Mouse (Mus musculus) stomach, embryonic 16.5 days (tissue): Measurements from ENCODE around the gene Tagap1. TPM values are rescaled to one million over a fixed set of nuclear protein-coding genes. Genes with fewer than 3 reads are reported as not detected.
"Not testable (repeated sequence)": the region's sequence is repeated elsewhere in the genome, so short reads cannot be mapped to it uniquely, and the experiment has no call there.

Experiments
- ATAC-seq: fragments of 200-750 bp; cut with Nextera tagmentation; 2 replicates; pipeline ENCODE4 v1.8.0; 2017; ENCODE audit warnings: moderate number of reproducible peaks, moderate TSS enrichment; ENCODE audit not compliant: insufficient read depth, low FRiP score
- H3K27ac ChIP-seq: fragments of 300-500 bp; sonication (generic); 2 replicates; pipeline ENCODE4 v1.5.1; 2014; ENCODE audit warnings: low read length
- H3K27me3 ChIP-seq: fragments of 300-500 bp; sonication (generic); 2 replicates; pipeline ENCODE4 v1.6.1; 2014; ENCODE audit warnings: low read length, control low read depth, mixed read lengths; ENCODE audit not compliant: control insufficient read depth, insufficient read depth
- H3K36me3 ChIP-seq: fragments of 300-500 bp; sonication (generic); 2 replicates; pipeline ENCODE4 v1.6.1; 2014; ENCODE audit warnings: low read length; ENCODE audit not compliant: control insufficient read depth, insufficient read depth
- H3K4me1 ChIP-seq: fragments of 300-500 bp; sonication (generic); 2 replicates; pipeline ENCODE4 v1.6.1; 2014; ENCODE audit warnings: low read length, control low read depth, mixed read lengths; ENCODE audit not compliant: control insufficient read depth, insufficient read depth
- H3K4me2 ChIP-seq: fragments of 300-500 bp; sonication (generic); 2 replicates; pipeline ENCODE4 v1.6.1; 2014; ENCODE audit warnings: low read depth, low read length, mixed read lengths
- H3K4me3 ChIP-seq: fragments of 300-500 bp; sonication (generic); replicated peaks from 2 replicates; pipeline ENCODE4 v1.5.1; 2014; ENCODE audit warnings: mild to moderate bottlenecking, low read length
- H3K9ac ChIP-seq: fragments of 300-500 bp; sonication (generic); 2 replicates; pipeline ENCODE4 v1.6.1; 2014; ENCODE audit warnings: low read length
- H3K9me3 ChIP-seq: fragments of 300-500 bp; sonication (generic); replicated peaks from 2 replicates; pipeline ENCODE4 v1.6.1; 2016; ENCODE audit warnings: low read length, control low read depth; ENCODE audit not compliant: control insufficient read depth
- WGBS: fragments of 180-500 bp; shearing (Covaris S2); extraction: QIAGEN DNeasy Blood & Tissue Kit; methylation state at CpG from one replicate; pipeline ENCODE4 v1.1.7; 2014; 5-methylcytosine and 5-hydroxymethylcytosine counted together
- polyA plus RNA-seq: library from polyadenylated mRNA; unstranded; fragments of >200 nt; fragmentation: Nextera tagmentation; extraction: Ambion mirVana; gene quantifications from 2 replicates; pipeline ENCODE4 v1.2.1, GENCODE M21; 2015

Gene Tagap1
- 35.8 and 37.6 TPM in 2 replicates for polyA plus RNA-seq

- H3K9ac ChIP-seq = peak within 1 kb of the TSS; percentile 68
- peak within 1 kb of the TSS; percentile 42; the same call in 1 of the 2 replicates for H3K27ac ChIP-seq
- ATAC-seq = peak; percentile 26; the same call in 1 of the 2 replicates
These were observed at the start of gene Tagap1 for GRCm38 (mm10) chr17:6960776-6961175. Tagap1 (minus strand) TSS chr17:6961156.

GRCm38 (mm10) chr17:7009901-7010300, 48.9 kb upstream of the Tagap1 start:
- not testable (repeated sequence) for H3K4me1 ChIP-seq, ATAC-seq
- 74% methylated on average over 3 of the region's 9 CpGs for WGBS

More at GRCm38 (mm10) chr17:6960776-6961175, at the start of gene Tagap1:
- Histone ChIP-seq H3K4me2 (peak within 1 kb of the TSS; percentile 40), H3K4me3 (peak within 1 kb of the TSS; percentile 52)
- WGBS = under 1% methylated on average over 34 of the region's 51 CpGs
- H3K27me3 ChIP-seq, H3K36me3 ChIP-seq, H3K4me1 ChIP-seq, H3K9me3 ChIP-seq: not testable (repeated sequence)

GRCm38 (mm10) chr17:7009440-7009839, 48.5 kb upstream of the Tagap1 start:
- H3K27me3 ChIP-seq, H3K4me2 ChIP-seq, H3K4me3 ChIP-seq, H3K36me3 ChIP-seq, H3K4me1 ChIP-seq, H3K27ac ChIP-seq, ATAC-seq, H3K9me3 ChIP-seq, H3K9ac ChIP-seq: not testable (repeated sequence)
- WGBS = no CpG with 5 or more reads among the region's 7 CpGs

More at GRCm38 (mm10) chr17:7009901-7010300, 48.9 kb upstream of the Tagap1 start:
- H3K9me3 ChIP-seq, H3K27me3 ChIP-seq, H3K4me2 ChIP-seq, H3K36me3 ChIP-seq, H3K4me3 ChIP-seq, H3K27ac ChIP-seq, H3K9ac ChIP-seq: not testable (repeated sequence)

GRCm38 (mm10) chr17:7008885-7009284, 47.9 kb upstream of the Tagap1 start:
- H3K9ac ChIP-seq, H3K4me2 ChIP-seq, H3K4me1 ChIP-seq, H3K4me3 ChIP-seq, H3K36me3 ChIP-seq, H3K9me3 ChIP-seq, H3K27me3 ChIP-seq, H3K27ac ChIP-seq, ATAC-seq: not testable (repeated sequence)

- not testable (repeated sequence) for H3K4me2 ChIP-seq, H3K9me3 ChIP-seq, H3K4me3 ChIP-seq, H3K27me3 ChIP-seq, H3K4me1 ChIP-seq, ATAC-seq, H3K36me3 ChIP-seq, H3K27ac ChIP-seq, H3K9ac ChIP-seq
- 31% methylated on average over 3 of the region's 4 CpGs for WGBS
These were observed 44.7 kb upstream of the Tagap1 start for GRCm38 (mm10) chr17:7005646-7006045.

- H3K4me2 ChIP-seq, H3K9me3 ChIP-seq, H3K27me3 ChIP-seq, H3K27ac ChIP-seq, H3K9ac ChIP-seq, H3K36me3 ChIP-seq, H3K4me1 ChIP-seq, H3K4me3 ChIP-seq, ATAC-seq: not testable (repeated sequence)
- no CpG with 5 or more reads among the region's 3 CpGs for WGBS
These were observed 42.4 kb upstream of the Tagap1 start for GRCm38 (mm10) chr17:7003392-7003791.

- not testable (repeated sequence) for H3K4me3 ChIP-seq, H3K4me1 ChIP-seq, H3K9ac ChIP-seq, H3K4me2 ChIP-seq, H3K27ac ChIP-seq, H3K27me3 ChIP-seq, H3K36me3 ChIP-seq, H3K9me3 ChIP-seq
- ATAC-seq = peak; percentile 53
- WGBS = 62% methylated on average over 7 of the region's 12 CpGs
These were observed 41.0 kb upstream of the Tagap1 start for GRCm38 (mm10) chr17:7001790-7002585.

GRCm38 (mm10) chr17:6997778-6998490, 37.0 kb upstream of the Tagap1 start:
- not testable (repeated sequence) for H3K36me3 ChIP-seq, H3K4me3 ChIP-seq, ATAC-seq, H3K9ac ChIP-seq, H3K9me3 ChIP-seq, H3K27me3 ChIP-seq, H3K4me1 ChIP-seq, H3K4me2 ChIP-seq, H3K27ac ChIP-seq
- WGBS = no CpG with 5 or more reads among the region's 7 CpGs

- not testable (repeated sequence) for H3K27ac ChIP-seq, H3K4me2 ChIP-seq
- ATAC-seq = peak; percentile 56; the same call in 1 of the 2 replicates
These were observed 35.9 kb upstream of the Tagap1 start for GRCm38 (mm10) chr17:6996826-6997225.

More at GRCm38 (mm10) chr17:6996826-6997225, 35.9 kb upstream of the Tagap1 start:
- not testable (repeated sequence) for H3K4me1 ChIP-seq, H3K27me3 ChIP-seq, H3K9me3 ChIP-seq, H3K36me3 ChIP-seq, H3K4me3 ChIP-seq, H3K9ac ChIP-seq
- 69% methylated on average over 8 of the region's 8 CpGs for WGBS
